Mouse (Mus musculus): ENCODE data around the gene Vasp.

- TF ChIP-seq GATA1 (IDR thresholded peaks at IDR 0.05; ENCODE audit: low read length) (no peak), TAL1 (IDR thresholded peaks at IDR 0.05; ENCODE audit: low read length) (no peak)
Measured at GRCm38 (mm10) chr7:19240905-19241463, 30.6 kb downstream of the Vasp start.

Measured in erythroblast, embryonic 14.5 days (primary cell).